Mouse (Mus musculus) thymus, postnatal 25 days (tissue): Measurements from ENCODE around the gene Slit1.
A peak's percentile ranks its signal among the peaks of the same experiment; 100 is the strongest.

Experiments used
- DNase-seq: peaks from one replicate; pipeline ENCODE4 v3.0.0; 2022

The Slit1 gene

GRCm38 (mm10) chr19:41651967-41652366 lies 91.5 kb downstream of the Slit1 start:
- DNase-seq, result no peak

GRCm38 (mm10) chr19:41649394-41649793 lies 94.1 kb downstream of the Slit1 start:
- DNase-seq, result peak; percentile 74

- DNase-seq, result peak; percentile 84
Measured at GRCm38 (mm10) chr19:41646947-41647631, 96.4 kb downstream of the Slit1 start.

- no peak for DNase-seq
Measured at GRCm38 (mm10) chr19:41643010-41643409, 100.5 kb downstream of the Slit1 start.

GRCm38 (mm10) chr19:41634999-41635398 lies 108.5 kb downstream of the Slit1 start:
- no peak for DNase-seq

- DNase-seq, result peak; percentile 25
Measured at GRCm38 (mm10) chr19:41634099-41634498, 109.4 kb downstream of the Slit1 start.

- DNase-seq, result peak; percentile 54
Measured at GRCm38 (mm10) chr19:41629532-41629931, 113.9 kb downstream of the Slit1 start.

GRCm38 (mm10) chr19:41628970-41629369 lies 114.5 kb downstream of the Slit1 start:
- DNase-seq, result no peak

GRCm38 (mm10) chr19:41620366-41621092 lies 122.9 kb downstream of the Slit1 start:
- DNase-seq, result no peak

- DNase-seq, result no peak
Measured at GRCm38 (mm10) chr19:41618771-41619385, 124.6 kb downstream of the Slit1 start.

- no peak for DNase-seq
Measured at GRCm38 (mm10) chr19:41618153-41618657, 125.3 kb downstream of the Slit1 start.

- DNase-seq, result no peak
Measured at GRCm38 (mm10) chr19:41617102-41617501, 126.4 kb downstream of the Slit1 start.

GRCm38 (mm10) chr19:41616274-41616673 lies 127.2 kb downstream of the Slit1 start:
- DNase-seq, result no peak

GRCm38 (mm10) chr19:41615606-41616224 lies 127.8 kb downstream of the Slit1 start:
- DNase-seq, result no peak

- DNase-seq, result no peak
Measured at GRCm38 (mm10) chr19:41613325-41614087, 130.0 kb downstream of the Slit1 start.

GRCm38 (mm10) chr19:41611683-41612082 lies 131.8 kb downstream of the Slit1 start:
- no peak for DNase-seq

- DNase-seq, result no peak
Measured at GRCm38 (mm10) chr19:41606208-41606987, 137.1 kb downstream of the Slit1 start.

- DNase-seq, result no peak
Measured at GRCm38 (mm10) chr19:41600647-41601046, 142.8 kb downstream of the Slit1 start.

- no peak for DNase-seq
Measured at GRCm38 (mm10) chr19:41597170-41597894, 146.1 kb downstream of the Slit1 start.

- no peak for DNase-seq
Measured at GRCm38 (mm10) chr19:41591808-41592207, 151.7 kb downstream of the Slit1 start.

- DNase-seq, result no peak
Measured at GRCm38 (mm10) chr19:41589681-41590080, 153.8 kb downstream of the Slit1 start.
